Mouse (Mus musculus) adrenal gland, adult 2 months (tissue): ENCODE data around the gene Rps12. TPM values are rescaled to one million over a fixed set of nuclear protein-coding genes. Genes with fewer than 3 reads are reported as not detected.
"Not testable (repeated sequence)": the region's sequence is repeated elsewhere in the genome, so short reads cannot be mapped to it uniquely, and the experiment has no call there.

Experiments
- DNase-seq: peaks from one replicate; pipeline ENCODE4 v3.0.0; 2021
- polyA plus RNA-seq: library from polyadenylated mRNA; depleted of rRNA; stranded (reverse); fragments of >200 nt; gene quantifications from 2 replicates; pipeline ENCODE4 v1.2.3, GENCODE M21; 2012; rRNA removed
- total RNA-seq, 2 experiments: library from RNA; stranded (reverse); gene quantifications; 2 replicates each; pipeline ENCODE4 v1.2.3; 2021

The Rps12 gene
- total and polyA plus RNA-seq, 3 experiments: 531 to 712 (median 586) TPM

DNA sequence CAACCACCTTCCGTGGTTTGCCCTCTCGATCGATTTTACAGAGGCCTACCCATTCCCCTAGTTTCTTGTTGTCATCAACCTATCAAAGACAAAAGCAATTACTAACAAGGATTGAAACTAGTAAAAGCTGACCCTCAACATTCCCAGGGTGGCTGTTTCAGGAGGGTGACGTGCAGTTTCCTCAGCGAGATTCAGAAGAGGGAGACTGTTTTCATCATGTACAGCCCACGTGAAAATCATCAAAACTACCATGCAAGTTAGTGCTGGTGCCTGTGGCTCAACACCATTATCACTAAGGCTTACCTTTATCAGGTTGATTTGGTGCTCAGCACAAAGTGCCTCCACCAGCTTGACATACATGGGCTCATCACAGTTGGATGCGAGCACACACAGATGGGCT lies 1.5 kb downstream of the Rps12 start:
- DNase-seq: not testable (repeated sequence)

DNA sequence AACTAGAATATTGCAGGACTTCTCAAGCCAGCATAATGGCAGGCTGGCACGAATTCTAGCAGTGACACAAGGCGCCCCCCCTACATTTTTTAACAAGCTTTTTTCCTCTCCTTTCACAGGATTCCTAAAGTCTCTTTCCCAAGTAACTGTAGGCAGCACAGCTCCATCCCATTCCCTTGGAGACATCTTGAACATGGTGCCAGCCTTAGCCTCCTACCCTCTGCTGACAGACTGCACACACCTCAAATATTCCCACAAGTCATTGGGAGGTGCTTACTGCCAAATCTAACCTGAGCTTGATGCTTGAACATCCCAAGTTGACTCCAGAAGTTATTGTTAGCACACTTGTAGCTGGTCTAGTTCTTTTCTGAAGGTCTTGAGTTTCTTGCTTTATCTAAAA lies 3.0 kb downstream of the Rps12 start:
- no peak for DNase-seq

DNA sequence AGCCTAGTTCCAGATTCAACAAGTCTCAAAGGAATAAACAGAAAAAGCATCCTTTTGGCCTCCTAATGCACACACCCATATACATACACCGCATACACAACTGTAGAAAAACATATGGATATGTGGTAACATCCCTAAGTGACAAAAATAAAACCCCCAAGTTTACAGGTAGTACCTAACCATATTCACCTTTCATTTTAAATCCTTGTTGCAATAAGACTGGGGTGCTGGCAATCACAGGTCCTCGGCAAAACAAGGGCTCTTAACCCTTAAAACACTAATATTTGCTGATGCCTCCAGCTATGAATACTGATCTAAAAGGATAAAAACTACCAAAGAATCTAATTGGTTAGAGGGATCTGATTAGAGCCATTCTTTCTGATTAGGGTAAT lies 3.6 kb downstream of the Rps12 start:
- no peak for DNase-seq

DNA sequence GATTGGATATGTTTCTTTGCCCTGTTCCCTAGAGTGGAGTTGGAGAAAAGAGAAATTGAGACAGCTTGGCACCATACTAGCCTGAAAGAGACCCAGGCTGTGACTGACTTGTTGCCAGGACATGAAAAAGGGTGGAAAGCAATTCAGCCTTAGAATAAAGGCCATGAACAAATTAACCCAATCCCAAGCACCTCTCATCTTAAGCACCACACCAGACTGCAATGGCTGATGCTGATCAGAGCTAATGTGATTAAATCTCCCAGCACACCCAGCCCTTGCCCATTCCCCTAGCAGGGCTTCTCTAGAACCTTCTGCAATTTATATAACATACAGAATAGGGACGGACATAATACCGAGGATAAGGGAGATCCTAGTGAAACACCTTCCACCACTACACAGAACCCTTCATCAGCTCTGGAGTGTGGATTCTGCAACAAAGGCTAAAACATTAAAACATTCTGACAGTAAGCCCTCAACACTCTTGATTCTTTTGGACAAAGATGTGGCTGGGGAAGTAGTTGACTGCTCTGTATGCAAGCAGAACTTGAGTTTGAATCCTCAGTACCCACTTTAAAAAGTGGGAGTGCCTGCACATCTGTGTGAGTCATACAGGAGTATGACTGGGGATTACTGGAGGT lies 4.1 kb downstream of the Rps12 start:
- no peak for DNase-seq

DNA sequence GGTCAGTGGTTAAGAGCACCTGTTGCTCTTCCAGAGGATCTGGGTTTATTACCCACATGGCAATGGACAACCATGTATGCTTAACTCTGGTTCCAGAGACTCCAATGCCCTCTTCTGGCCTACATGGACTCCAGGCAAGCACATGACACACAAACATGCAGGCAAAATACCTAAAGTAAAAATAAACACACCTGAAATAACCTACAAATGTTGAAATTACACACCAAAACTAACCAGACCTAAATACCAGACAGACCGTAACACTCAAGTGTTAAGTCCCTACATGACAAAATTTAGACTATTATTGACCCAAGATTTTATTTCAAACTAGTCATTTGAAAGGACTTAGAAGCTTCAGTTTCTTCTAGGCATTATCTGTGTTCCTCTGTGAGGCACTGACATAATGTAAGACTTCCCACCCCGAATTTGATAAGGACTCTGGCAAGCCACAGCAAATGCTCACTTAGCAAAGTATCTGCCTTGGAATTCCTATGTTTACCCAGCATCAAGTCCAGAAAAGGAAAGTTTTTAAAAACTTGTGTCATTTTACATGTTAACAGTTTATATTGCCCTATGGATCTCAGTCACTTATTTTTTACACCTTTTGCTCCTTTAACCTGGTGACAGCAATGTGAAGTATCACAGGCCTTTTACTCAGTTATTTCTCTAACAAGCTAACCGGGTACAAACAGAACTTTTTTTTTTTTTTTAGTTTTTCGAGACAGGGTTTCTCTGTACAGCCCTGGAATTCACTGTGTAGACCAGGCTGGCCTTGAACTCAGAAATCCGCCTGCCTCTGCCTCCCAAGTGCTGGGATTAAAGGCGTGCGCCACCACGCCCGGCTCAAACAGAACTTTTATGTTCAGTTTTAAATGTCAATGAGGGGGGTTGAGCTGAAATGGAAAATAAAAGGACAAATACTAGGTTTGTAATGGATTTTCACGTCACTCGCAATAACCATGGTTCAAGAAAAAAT lies 5.0 kb downstream of the Rps12 start:
- no peak for DNase-seq

DNA sequence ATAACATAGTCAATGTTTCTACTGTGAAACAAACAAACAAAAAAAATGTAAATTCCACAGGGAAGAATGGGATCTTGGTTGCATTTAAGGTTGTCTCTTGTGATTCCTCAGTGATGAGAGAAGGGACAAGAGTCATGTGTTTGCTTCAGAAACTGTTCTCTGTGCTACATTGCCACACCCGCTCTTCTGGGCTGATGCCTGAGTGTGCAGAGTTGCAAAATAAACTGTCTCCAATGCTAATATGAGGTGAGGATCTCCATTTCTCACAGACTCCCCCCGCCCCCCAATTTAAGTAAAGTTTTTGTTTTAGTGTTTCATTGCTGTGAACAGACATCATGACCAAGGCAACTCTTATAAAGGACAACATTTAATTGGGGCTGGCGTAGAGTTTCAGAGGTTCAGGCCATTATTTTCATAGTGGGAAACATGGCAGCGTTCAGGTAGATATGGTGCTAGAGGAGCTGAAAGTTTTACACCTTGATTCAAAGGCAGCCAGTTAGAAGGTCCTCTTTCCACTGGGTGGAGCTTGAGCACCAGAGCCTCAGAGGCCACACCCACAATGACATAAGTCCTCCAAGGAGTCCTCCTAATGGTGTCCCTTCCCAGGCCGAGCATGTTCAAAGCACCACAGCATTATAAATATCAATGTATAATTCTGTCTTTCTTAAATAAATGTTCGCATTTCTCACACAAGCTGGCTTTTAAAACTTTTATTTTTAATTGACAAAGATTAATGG lies 6.4 kb downstream of the Rps12 start:
- DNase-seq: no peak

DNA sequence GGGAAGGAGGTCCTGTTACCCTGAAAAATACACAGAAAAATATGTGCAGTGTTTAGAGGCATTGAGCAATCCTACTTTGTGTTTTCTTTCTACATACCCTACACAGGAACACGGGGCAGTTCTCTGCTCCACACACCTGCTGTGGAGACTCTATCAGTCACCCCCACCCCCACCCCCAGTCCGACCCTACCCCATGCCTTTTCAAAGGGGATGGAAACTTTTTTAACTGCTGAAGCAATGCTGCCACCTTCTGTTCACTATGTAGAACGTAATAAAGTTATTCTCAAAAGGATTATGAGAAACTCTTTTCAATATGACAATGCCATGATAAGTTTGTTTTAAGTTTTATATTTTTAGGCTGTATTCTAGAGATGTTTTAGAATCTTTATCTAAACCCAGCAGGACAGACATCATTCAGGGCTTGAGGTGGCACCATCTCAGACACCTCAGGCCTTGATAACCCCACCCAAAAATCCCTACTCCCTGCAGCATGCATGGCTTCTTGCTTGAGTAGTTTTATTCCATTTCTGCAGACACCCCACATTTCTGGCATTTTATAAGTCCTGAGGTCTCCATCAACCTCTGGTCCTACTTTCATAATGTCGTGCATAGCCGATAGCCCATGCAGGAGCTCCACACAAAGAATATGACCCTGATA lies 9.7 kb downstream of the Rps12 start:
- DNase-seq: no peak

DNA sequence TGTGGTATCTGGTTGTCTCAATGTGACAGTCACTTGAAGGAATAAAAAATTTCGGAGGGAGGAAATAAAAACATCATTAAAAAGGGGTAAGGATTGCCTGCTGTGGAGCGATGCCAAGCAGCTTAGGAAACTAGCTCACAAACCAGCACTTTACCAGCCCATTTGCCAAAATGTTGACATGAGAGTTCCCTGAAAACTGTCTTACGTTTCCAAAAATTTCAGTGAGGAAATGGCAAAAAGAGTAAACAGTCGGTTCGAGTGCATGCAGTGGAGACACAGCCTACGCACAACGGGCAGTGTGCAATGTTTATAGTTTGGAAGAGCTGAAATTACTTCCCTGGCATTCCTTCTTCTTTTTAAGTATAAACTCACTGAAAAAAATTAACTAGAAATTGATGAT lies 32.9 kb downstream of the Rps12 start:
- no peak for DNase-seq

Other genes starting within 250 kb of the Rps12 start
- gene Slc18b1, start 9.7 kb upstream of the Rps12 start, total RNA-seq: 10 to 100 TPM; 24.6 to 37.9 TPM
- gene Slc18b1, start 9.7 kb upstream of the Rps12 start, polyA plus RNA-seq: 16.4 and 17.1 TPM in 2 replicates
- gene Vnn3, start 64.2 kb upstream of the Rps12 start, total RNA-seq: 10 to 100 TPM in 1 of 2 experiments, 1 to 10 TPM in 1; 6.1 to 57.5 TPM
- gene Vnn3, start 64.2 kb upstream of the Rps12 start, polyA plus RNA-seq: 20.1 and 46.8 TPM in 2 replicates
- 10 to 100 TPM; 22.7 to 49.8 TPM for gene Vnn1, start 107.4 kb upstream of the Rps12 start, total RNA-seq
- 13.8 and 19.2 TPM in 2 replicates for gene Vnn1, start 107.4 kb upstream of the Rps12 start, polyA plus RNA-seq
- gene Taar1, start 133.1 kb upstream of the Rps12 start, total RNA-seq: not detected
- not detected in 2 replicates for gene Taar1, start 133.1 kb upstream of the Rps12 start, polyA plus RNA-seq
- gene Taar2, start 151.3 kb upstream of the Rps12 start, total RNA-seq: not detected
- gene Taar2, start 151.3 kb upstream of the Rps12 start, polyA plus RNA-seq: not detected in 2 replicates
- not detected for gene Taar3, start 162.3 kb upstream of the Rps12 start, total RNA-seq
- gene Taar3, start 162.3 kb upstream of the Rps12 start, polyA plus RNA-seq: not detected in 2 replicates
- not detected for gene Taar4, start 173.2 kb upstream of the Rps12 start, total RNA-seq
- gene Taar4, start 173.2 kb upstream of the Rps12 start, polyA plus RNA-seq: not detected in 2 replicates
- gene Taar5, start 183.4 kb upstream of the Rps12 start, total RNA-seq: not detected
- gene Taar5, start 183.4 kb upstream of the Rps12 start, polyA plus RNA-seq: not detected in 2 replicates
- gene Taar6, start 198.4 kb upstream of the Rps12 start, total RNA-seq: not detected
- gene Taar6, start 198.4 kb upstream of the Rps12 start, polyA plus RNA-seq: not detected in 2 replicates
- not detected for gene Taar7a, start 206.2 kb upstream of the Rps12 start, total RNA-seq
- not detected in 2 replicates for gene Taar7a, start 206.2 kb upstream of the Rps12 start, polyA plus RNA-seq
- not detected for gene Taar7b, start 212.7 kb upstream of the Rps12 start, total RNA-seq
- gene Taar7b, start 212.7 kb upstream of the Rps12 start, polyA plus RNA-seq: not detected in 2 replicates
- not detected for gene Taar7d, start 239.9 kb upstream of the Rps12 start, total RNA-seq
- not detected in 2 replicates for gene Taar7d, start 239.9 kb upstream of the Rps12 start, polyA plus RNA-seq